Mouse (Mus musculus) right cerebral cortex, postnatal 4 days (tissue): Measurements from ENCODE around the gene Gm49366.
"Not testable (repeated sequence)": the region's sequence is repeated elsewhere in the genome, so short reads cannot be mapped to it uniquely, and the experiment has no call there.

Experiments
- DNase-seq: peaks from one replicate; pipeline ENCODE4 v3.0.0-alpha.2; 2022

The Gm49366 gene

GRCm38 (mm10) chr12:84038691-84039111 is at the start of gene Gm49366:
Gene Gm49366, plus strand, starts transcription at chr12:84038935.
- DNase-seq = peak; percentile 27

GRCm38 (mm10) chr12:83989378-83989777 is 49.4 kb upstream of the Gm49366 start:
- no peak for DNase-seq

DNA sequence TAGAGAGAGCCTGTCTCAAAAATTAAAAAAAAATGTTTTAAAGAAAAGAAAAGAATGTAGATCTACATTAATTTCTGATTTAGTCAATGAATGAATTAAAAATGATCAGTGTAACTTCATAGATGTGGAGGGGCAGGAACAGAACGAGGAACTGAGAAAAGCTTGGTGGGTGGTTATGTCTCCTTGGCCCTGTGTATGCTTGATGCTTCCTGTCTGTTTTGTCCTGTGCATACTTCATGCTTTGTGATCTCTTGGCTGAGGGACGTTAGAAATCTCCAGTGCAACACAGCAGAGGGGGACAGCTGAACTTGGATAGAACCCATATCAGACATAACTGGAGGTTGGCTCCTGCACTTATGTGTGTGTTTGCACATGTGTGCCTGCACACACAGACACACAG is 41.5 kb upstream of the Gm49366 start:
- DNase-seq = no peak

DNA sequence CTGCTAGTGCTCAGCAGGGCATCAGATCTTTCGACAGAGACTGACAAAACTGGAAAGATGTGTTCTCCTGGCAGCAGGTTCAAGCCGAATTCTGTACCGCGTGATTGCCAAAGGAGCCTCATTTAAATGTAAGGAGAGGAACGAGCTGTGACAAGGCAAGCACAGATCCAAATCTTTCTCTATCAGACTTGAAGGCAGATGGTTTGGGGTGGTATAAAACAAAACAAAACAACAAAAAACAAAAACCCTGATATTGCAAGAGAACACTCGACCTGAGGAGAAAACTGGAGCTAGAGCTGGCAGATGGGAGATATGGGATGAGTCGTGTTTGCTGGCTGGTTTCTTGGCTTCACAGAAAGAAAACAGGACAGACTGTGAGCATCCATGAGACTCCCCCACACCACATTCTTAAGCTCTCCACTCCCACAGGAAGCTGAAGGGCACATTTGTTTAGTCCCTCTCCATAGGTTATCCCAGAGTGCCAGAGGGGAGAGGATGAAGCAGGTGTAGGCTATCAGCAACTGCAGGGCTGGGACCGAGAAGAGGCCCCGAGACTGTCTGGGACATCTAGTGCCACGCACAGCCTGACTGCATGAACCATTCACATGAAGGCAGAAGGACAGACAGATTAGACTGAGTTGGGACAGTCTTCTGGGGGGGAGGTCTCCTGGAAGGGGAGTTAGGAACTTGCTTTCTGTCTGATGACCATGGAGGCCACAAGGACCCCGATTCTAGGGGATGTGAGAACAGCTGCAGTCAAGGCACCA is 40.2 kb upstream of the Gm49366 start:
- DNase-seq = no peak

GRCm38 (mm10) chr12:83999237-83999636 is 39.5 kb upstream of the Gm49366 start:
- peak; percentile 17 for DNase-seq

DNA sequence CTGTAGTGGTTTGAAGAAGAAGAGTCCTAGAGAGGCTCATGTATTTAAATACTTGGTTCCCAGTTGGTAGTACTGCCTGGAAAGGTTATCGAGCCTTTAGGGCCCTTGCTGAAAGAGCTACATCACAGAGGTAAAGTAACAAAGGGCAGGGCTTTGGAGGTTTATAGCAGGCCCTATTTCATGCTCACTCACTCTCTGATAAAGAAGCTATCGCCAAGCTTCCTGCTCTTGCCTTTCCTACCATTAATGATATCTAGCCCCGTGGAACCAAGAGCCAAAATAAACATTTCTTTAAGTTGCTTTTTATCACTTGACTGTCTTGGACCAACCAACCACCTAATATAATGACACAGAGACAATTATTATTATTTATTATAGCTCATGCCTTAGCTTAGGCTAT is 38.3 kb upstream of the Gm49366 start:
- DNase-seq = no peak

- no peak for DNase-seq
Measured at GRCm38 (mm10) chr12:84003866-84004265, 34.9 kb upstream of the Gm49366 start.

DNA sequence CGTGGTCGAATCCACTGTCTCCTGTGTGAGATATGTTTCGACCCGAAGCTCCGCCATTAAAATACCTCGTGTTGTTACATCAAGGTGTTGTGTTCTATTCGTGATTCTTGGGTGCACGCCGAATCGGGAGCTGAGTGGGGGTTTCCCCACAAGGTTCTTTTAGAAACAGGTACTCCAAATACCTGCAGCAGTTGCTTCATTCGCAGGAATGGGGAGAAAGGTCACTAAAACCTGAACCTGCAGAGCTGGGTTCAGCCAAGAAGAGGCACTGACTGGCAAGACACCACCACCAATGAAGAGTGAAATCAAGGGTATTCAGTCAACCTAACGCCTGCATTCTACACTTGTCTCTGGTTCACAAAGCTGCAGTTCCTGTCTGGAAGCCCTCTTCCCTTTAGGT is 30.5 kb upstream of the Gm49366 start:
- no peak for DNase-seq

DNA sequence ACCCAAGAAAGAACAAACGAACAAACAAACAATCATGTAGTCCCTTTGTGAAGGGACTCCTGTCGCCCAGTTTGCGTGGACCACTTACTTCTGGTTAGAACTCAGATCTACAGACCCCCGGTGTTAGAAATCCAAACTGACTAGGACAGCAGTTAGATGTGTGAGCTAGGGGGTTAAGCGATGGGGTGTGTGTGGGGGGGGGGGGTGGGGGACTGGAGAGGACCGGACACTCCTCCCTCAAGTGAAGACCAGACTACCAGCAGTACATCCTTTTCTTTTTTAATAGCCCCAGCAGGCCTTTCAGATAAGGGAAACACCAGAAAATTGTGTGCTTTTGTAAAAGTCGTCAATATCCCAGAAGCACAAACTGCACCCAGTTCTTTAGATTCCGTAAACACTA is 30.0 kb upstream of the Gm49366 start:
- DNase-seq = no peak

DNA sequence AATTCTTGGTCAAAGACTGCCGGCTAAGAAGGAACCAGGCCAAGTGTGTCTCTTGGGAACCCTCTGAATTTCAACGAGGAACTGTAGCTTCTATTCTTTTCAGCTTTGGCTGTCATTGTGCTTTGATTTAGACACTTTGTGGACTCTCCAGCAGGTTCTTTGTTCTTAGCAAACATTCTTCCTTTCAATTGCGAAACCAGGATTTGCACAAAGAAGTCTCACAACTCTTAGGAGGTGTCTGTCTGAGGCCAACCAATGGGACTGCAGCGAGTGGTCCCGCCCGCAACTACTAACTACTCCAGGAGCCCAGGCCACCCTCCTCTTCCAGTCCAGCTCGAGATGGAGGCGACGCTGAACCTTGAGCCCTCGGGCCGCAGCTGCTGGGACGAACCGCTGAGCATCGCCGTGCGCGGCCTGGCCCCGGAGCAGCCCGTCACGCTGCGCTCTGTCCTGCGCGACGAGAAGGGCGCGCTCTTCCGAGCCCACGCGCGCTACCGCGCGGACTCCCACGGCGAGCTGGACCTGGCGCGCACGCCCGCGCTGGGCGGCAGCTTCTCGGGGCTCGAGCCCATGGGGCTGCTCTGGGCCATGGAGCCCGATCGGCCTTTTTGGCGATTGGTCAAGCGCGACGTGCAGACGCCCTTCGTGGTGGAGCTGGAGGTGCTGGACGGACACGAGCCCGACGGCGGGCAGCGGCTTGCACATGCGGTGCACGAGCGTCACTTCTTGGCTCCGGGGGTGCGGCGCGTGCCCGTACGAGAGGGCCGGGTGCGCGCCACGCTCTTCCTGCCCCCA is 29.4 kb upstream of the Gm49366 start, which contains the start of gene Acot1:
Gene Acot1 (plus strand): TSS at position 320 of the 795 bp plus-strand sequence.
- peak; percentile 60 for DNase-seq

DNA sequence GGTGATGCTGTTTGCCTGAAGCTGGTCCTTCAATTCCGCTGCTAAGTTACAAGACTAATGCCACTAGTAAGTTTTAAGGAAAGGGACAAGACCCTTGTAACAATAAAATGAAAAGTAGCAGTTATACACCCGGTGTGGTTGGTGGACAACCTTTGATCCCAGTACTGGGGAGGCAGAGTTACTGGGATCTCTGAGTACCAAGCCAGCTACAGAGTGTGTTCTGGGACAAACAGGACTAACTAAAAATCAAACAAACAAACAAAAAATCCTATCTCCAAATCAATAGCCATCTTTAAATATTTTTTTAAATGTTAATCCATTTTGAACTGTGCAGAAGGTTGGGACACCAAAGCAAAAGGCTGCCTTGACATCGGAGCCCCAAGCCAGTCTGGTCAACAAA is 28.5 kb upstream of the Gm49366 start:
- DNase-seq = no peak

GRCm38 (mm10) chr12:84011251-84012040 is 27.3 kb upstream of the Gm49366 start:
- DNase-seq = peak; percentile 73

- DNase-seq = no peak
Measured at GRCm38 (mm10) chr12:84013130-84013529, 25.6 kb upstream of the Gm49366 start.

DNA sequence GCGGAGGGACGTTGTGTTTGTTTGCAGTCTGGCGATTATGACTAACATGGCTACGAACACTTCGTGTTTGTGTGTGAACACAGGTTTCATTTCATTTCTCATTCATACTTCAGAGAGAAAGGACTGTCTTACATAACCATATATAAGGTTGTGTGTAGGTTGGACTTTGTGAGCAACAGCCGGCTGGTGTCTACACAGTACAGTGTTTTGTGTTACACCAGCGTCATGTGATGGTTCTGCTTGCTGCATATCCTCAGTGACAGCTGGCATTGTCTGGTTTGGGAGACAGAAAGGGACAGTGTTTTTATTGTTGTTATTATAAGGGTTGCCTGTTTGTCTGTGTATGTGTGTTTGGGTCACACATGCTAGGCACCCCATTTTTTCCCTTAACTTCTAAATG is 25.0 kb upstream of the Gm49366 start:
- DNase-seq = no peak

GRCm38 (mm10) chr12:84020528-84020927 is 18.2 kb upstream of the Gm49366 start:
- not testable (repeated sequence) for DNase-seq

- DNase-seq = not testable (repeated sequence)
Measured at GRCm38 (mm10) chr12:84022266-84022665, 16.5 kb upstream of the Gm49366 start.

DNA sequence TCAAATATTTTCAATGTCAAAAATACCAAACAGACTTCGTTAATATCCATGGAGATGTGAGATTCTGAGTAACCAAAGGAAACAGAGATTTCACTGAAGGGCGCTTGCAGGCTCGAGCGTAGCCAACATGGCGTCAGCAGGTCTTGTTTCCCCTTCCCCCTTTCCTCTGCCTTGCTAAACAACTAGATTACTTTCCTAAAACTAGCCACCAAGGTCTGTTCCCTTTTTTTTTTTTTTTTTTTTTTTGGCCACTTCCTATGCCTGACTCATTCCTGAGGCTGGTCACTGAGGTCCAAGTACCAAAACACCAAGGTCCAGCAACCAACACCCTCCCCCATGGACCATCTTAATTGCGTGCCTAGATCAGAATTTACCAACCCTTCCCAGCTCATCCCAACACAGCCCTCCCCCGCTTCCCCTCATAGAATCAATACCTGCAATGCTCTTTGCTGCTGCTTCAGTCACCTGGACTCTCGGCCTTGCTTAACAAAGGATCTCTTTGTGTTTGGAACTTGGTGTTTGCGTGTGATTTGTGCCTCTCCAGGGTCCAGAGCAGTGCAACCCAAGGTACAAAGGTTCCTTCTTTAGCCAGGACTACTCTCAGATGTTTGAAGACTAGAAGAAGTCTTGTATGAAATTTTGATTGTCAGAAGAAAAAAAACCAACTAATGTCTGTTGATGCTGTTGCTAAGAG is 15.5 kb upstream of the Gm49366 start:
- DNase-seq = no peak

- no peak for DNase-seq
Measured at GRCm38 (mm10) chr12:84025888-84026287, 12.8 kb upstream of the Gm49366 start.

- DNase-seq = not testable (repeated sequence)
Measured at GRCm38 (mm10) chr12:84028328-84028727, 10.4 kb upstream of the Gm49366 start.

DNA sequence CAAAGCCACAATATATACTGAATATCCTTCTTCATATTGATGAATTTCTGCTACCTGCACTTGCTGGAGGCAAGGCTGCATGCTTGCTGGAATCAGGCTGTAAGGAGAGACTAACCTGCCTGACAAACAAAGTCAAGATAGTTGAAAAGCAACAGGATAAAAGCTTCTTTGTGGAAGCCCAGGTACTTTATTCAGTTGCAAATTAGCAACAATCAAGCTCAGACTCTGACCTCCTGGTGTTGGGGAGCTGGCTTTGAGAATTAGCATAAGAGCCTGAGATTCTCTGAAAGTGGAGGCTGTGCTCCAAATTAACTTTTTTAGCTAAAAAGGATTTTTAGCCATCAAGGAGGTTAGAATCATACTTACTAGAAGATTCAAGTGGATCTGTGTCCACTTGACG is 9.7 kb upstream of the Gm49366 start:
- not testable (repeated sequence) for DNase-seq

DNA sequence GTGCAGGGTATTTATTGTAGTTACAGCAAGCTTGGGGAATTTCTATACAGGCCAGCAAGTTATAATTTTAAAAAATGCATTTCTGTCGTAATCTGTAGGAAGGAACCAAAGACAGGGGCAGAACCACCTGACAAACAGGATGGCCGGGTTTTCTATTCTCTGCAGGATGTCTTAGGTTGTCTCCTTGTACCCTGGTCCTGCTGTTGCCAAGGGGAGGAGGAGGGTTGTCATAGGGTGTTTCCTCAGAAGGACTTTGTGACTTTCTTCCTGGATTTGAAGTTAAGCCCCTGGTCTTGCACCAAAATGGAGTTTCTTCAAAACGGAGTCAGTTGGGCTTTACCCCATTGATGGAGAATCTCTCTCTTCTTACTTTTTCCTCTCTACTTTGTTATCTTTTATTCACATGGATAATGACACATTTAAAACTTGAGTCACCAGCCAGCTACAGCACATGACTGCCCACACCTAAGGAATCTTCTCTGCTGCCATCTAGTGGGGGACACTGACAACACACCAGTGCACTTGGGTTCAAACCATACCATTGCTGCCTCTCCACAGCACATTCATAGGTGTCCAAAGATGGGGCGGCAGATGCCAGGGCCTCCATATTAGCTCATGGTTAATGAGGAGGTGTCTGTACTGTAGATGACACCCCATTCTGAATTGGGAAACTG is 7.9 kb upstream of the Gm49366 start:
- DNase-seq = peak; percentile 60

- no peak for DNase-seq
Measured at GRCm38 (mm10) chr12:84032854-84033253, 5.9 kb upstream of the Gm49366 start.
